Mouse (Mus musculus) embryo, embryonic 11 days (tissue): ENCODE measurements around the gene Lrp2bp.

ENCODE experiments used
- DNase-seq: peaks from one replicate; pipeline ENCODE4 v3.0.0-alpha.2; 2015

Lrp2bp gene

GRCm38 (mm10) chr8:46036217-46036616 is 37.1 kb downstream of the Lrp2bp start:
- no peak for DNase-seq

GRCm38 (mm10) chr8:46039666-46040065 is 40.6 kb downstream of the Lrp2bp start:
- no peak for DNase-seq

GRCm38 (mm10) chr8:46040260-46040659 is 41.2 kb downstream of the Lrp2bp start:
- no peak for DNase-seq

GRCm38 (mm10) chr8:46072798-46073197 is 73.7 kb downstream of the Lrp2bp start:
- DNase-seq: no peak

- DNase-seq: no peak
These were observed 74.5 kb downstream of the Lrp2bp start for GRCm38 (mm10) chr8:46073540-46074140.

GRCm38 (mm10) chr8:46075223-46075622 is 76.1 kb downstream of the Lrp2bp start:
- DNase-seq: no peak

- DNase-seq: no peak
These were observed 79.8 kb downstream of the Lrp2bp start for GRCm38 (mm10) chr8:46078866-46079265.
